Mouse (Mus musculus) cerebellum, adult 2 months (tissue): ENCODE measurements at regions not wholly inside any gene's neighbourhood (a gene's known extent, or its start where the extent isn't known, plus 50 kb on each side); places are given as distances from the start of the nearest gene placed in this dataset.

Source experiments
- DNase-seq, 2 experiments: peaks; one replicate each; pipeline ENCODE4 v3.0.0; 2021
- H3K27ac ChIP-seq: fragments of 200-500 bp; 2 replicates; pipeline ENCODE4 v1.5.1; 2012; ENCODE audit warnings: low read length, control low read depth, inconsistent platforms; ENCODE audit not compliant: insufficient read depth
- H3K27me3 ChIP-seq: fragments of 200-500 bp; 2 replicates; pipeline ENCODE4 v1.6.1; 2012; ENCODE audit warnings: inconsistent platforms, mild to moderate bottlenecking, low read length, moderate library complexity; ENCODE audit not compliant: control insufficient read depth, insufficient read depth
- H3K4me1 ChIP-seq: fragments of 200-500 bp; 2 replicates; pipeline ENCODE4 v1.6.1; 2011; ENCODE audit warnings: low read length; ENCODE audit not compliant: control insufficient read depth, insufficient read depth
- H3K4me3 ChIP-seq: fragments of 200-500 bp; replicated peaks from 2 replicates; pipeline ENCODE3; 2011; ENCODE audit warnings: mild to moderate bottlenecking, low read depth, low read length, control low read depth; ENCODE audit not compliant: insufficient read depth
- CTCF ChIP-seq: fragments of 200-500 bp; IDR thresholded peaks from 2 replicates; pipeline ENCODE4 v1.5.1; 2011; ENCODE audit warnings: low read depth, mild to moderate bottlenecking, control low read depth, low read length, moderate library complexity, borderline replicate concordance; ENCODE audit not compliant: insufficient read depth
- POLR2A ChIP-seq: fragments of 200-500 bp; IDR thresholded peaks from 2 replicates; pipeline ENCODE4 v1.6.1; 2011; ENCODE audit warnings: low read length, control low read depth, borderline replicate concordance; ENCODE audit not compliant: insufficient read depth
- WGBS: fragments of 180-500 bp; shearing (Covaris S2); methylation state at CpG from one replicate; pipeline ENCODE4 v1.1.7; 2018; 5-methylcytosine and 5-hydroxymethylcytosine counted together

DNA sequence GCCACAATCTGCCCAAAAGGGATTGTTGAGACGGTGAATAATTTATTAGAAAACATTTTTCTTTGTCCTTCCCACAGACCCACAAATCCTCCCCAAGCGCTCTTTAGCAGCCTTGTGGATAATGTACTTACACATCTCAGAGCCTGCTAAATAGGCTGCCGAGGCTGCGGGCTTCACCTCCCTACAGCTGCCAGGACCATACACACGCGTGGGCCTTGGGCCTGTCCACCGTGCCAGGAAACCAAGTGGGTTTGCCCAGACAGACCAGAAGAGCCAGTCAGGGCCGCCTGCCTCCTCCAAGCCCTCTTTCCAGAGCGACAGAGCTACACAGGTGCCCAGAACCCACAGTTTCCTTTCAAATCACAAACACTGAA, 150.0 kb downstream of the Gm12689 start:
- 55% methylated on average over 9 of the region's 9 CpGs for WGBS
- H3K27me3 ChIP-seq, result no peaks in the 10 kb centered on the region
- no peak overlapping the region for H3K27ac ChIP-seq
- no peak for DNase-seq
- no peaks in the 10 kb centered on the region for H3K4me1 ChIP-seq
- no peak overlapping the region for H3K4me3 ChIP-seq
- TF ChIP-seq POLR2A (no peak), CTCF (no peak)

DNA sequence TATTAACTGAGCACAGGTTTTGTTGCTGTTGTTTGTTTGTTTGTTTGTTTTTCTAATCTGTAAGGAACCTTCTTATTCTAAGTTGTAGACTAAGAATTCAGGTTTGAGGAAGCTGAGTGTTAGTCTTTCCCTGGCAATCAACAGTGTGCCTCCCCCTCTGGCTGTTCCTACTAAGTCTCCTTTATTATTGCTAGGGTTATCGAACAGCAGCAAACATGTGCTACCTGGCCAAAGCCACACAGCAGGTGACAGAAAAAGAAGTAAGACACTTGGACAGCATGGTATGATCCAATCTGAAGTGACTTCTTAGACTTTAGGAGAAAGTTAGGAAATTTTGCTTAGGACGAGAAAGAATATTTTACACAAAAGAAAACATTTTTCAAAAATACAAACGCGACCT, 163.3 kb downstream of the Gm12689 start:
- H3K4me1 ChIP-seq, result no peaks in the 10 kb centered on the region
- H3K4me3 ChIP-seq, result no peak overlapping the region
- H3K27ac ChIP-seq, result no peak overlapping the region
- 49% methylated on average over 4 of the region's 4 CpGs for WGBS
- peaks cover 3% of the 10 kb centered on the region; the same call in 1 of the 2 replicates for H3K27me3 ChIP-seq
- TF ChIP-seq CTCF, result no peak
- TF ChIP-seq POLR2A, result no peak
- no peak for DNase-seq

DNA sequence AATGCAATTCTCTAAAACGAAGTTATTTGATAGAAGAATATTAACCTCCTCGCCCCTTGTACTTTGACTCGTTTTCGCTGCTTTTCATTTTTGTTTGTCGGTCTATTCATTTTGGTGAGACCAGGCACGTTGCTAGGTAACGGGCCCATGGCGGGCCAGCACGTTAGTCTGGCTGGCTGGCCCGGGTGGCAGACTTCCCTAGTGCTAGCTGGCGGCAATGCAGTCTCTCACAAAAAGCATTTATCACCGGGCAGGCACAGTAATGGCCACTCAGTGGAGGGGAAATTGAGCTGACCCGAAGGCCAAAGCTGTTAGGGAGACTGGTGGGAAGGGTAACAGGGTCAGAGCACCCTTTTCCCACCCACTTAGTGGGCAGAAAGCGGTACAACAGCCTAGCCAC, 163.7 kb downstream of the Gm12689 start:
- 3% methylated on average over 14 of the region's 14 CpGs for WGBS
- no peak overlapping the region for H3K4me3 ChIP-seq

DNA sequence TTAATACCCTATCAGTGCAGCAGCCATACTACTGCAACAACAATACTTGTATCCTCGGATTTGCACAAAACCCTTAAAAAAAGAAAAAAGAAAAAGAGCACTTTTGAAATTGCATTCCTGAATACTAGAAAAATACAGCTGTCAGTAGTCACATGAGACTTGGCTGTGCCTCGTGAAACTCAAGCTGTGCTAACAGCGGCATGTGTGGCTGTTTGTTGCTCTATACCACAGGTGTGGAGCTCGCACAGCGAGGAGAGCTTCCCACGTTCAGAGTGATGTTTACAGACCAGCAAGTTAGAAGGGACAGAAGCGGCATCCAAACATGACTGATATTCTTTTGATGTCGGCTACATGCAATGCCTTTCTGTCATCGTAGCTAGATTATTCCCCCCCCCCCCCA, 169.8 kb downstream of the Gm12689 start:
- peak in 1 of 2 experiments; percentile 2 for DNase-seq
- Histone ChIP-seq H3K27ac (no peak overlapping the region), H3K4me1 (no peaks in the 10 kb centered on the region), H3K27me3 (no peaks in the 10 kb centered on the region; the same call in 1 of the 2 replicates), H3K4me3 (no peak overlapping the region)
- TF ChIP-seq POLR2A, result no peak
- no peak for TF ChIP-seq CTCF
- 70% methylated on average over 9 of the region's 9 CpGs for WGBS

More for the DNA sequence above, 163.7 kb downstream of the Gm12689 start:
- Histone ChIP-seq H3K27ac (no peak overlapping the region), H3K4me1 (no peaks in the 10 kb centered on the region), H3K27me3 (peaks cover 3% of the 10 kb centered on the region; the same call in 1 of the 2 replicates)
- TF ChIP-seq CTCF (no peak), POLR2A (no peak)
- DNase-seq, result peak; percentile 38 to 46

DNA sequence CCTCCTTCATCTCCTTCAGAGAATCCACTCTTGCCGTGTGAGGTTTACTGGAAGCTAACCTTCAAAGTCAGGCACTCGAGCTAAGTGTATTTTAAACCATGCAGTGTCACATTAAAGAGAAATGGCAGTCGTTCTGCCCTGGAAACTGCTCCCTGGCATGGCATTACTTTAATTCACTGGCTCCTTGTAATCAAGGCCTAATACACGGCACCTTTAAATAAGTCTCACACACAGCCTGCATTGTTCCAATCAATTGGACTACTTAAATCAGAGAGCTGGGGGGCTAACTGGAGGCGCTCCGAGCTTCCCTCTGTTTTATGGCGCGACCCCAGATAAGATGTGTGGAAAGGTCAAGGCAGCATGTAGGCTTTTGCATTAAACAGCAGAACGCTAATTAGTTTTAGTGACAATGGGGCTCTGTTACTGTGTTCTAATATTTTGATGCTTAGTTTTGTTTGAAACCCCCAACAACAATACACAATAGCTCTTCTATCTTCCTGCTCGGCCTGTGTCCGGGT, 180.1 kb downstream of the Gm12689 start:
- WGBS, result 35% methylated on average over 11 of the region's 11 CpGs
- no peak for TF ChIP-seq POLR2A
- no peak for TF ChIP-seq CTCF
- Histone ChIP-seq H3K27ac (no peak overlapping the region; the same call in 1 of the 2 replicates), H3K27me3 (no peaks in the 10 kb centered on the region), H3K4me1 (no peaks in the 10 kb centered on the region), H3K4me3 (no peak overlapping the region)
- DNase-seq, result no peak

DNA sequence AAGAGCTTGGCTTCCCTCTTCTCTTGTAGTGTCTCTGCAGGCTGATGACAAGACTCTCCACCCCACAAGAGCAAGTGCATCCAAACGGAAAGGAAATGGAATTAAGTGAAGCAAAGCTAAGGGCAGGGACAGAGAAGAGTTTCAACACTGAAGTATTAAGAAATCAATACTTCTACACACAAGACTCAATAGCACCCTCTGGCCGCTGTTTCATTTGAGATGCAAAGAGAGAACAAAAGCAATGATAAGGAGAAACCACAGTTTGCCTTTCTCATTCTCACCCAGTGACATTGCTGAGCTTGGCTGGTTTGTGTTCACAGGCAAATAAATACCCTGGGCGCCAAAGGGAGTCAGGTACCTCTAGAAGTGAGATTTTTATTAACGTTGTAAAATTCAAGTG, 171.8 kb upstream of the Foxd3 start:
- Histone ChIP-seq H3K27me3 (no peaks in the 10 kb centered on the region), H3K4me3 (no peak overlapping the region), H3K4me1 (no peaks in the 10 kb centered on the region), H3K27ac (no peak overlapping the region)
- no peak for TF ChIP-seq CTCF
- TF ChIP-seq POLR2A, result no peak
- WGBS, result 61% methylated on average over 4 of the region's 4 CpGs
- no peak for DNase-seq

DNA sequence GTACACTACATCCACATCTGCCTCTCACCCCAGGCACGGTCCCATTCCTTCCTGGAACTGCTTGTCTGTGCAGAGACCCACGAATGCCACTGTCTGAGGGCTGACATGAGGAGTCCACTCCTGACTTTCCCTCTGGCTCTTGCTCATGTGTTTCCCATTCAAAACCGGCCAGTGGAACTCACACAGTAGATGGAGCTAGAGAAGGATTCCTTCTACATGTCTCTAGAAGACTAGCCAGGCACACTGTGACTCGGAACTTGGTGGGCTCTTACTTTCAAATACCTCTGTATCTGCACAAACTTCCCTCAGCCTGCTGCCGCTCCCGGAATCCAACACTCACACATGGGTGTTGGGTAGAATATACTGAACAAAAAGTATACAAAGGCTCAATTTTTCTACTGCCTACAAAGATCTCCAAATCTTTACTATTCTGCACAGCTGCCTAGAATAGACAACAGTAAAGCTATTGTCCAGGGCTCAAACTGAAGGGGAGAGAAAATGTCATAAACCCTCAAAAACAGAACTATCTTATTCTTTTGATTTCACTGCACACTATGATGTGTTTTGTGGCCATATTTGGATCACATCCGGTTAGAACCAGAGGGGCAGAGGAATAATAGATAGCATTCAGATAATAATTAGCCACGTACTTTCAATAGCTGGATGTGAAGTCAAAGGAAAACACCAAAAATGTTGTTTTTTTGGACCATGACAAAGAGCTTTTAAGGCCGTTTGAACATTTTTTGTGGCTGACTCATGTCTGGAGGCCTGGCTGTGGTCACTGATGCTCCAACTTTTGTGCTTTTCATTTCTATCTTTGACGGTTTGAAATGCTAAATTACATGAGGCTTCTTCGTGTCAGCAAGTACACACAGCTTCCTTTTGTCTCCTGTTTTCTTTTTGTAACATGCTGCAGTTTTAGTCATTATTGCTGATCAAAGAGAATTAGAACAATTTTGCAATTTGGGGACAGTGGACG, 164.3 kb upstream of the Foxd3 start:
- 75% methylated on average over 12 of the region's 12 CpGs for WGBS
- Histone ChIP-seq H3K27ac (peak overlapping the region; percentile 23; the same call in 1 of the 2 replicates), H3K4me1 (no peaks in the 10 kb centered on the region), H3K4me3 (no peak overlapping the region), H3K27me3 (no peaks in the 10 kb centered on the region)
- no peak for TF ChIP-seq CTCF
- no peak for TF ChIP-seq POLR2A
- no peak for DNase-seq

DNA sequence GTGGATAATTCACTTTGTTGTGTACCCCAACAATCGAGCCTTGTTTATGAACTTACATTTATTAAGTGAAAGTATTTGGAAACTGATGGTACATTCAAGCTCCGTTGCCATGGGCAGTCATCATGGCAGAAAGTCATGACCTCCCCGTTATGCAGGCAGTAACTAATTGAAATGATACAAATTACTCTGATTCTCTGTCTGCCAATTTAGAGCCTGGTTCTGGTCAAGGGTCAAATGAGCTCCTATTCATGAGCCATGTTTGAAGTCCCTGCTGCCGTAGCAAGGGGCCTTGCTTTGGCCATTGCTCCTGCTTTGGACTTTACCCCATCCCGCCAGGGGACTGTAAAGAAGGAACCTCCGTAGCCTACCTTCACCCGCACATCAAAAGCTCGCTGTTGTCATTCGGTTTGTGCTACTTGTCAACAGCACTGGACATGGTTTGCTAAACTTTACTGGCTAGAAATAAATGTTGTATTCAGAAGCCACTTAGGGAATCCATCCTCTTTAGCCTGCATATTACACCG, 152.8 kb upstream of the Foxd3 start:
- WGBS, result 26% methylated on average over 10 of the region's 10 CpGs

More for the DNA sequence above, 152.8 kb upstream of the Foxd3 start:
- peak in 1 of 2 experiments; percentile 11 for DNase-seq
- TF ChIP-seq POLR2A (no peak), CTCF (no peak)
- Histone ChIP-seq H3K4me3 (no peak overlapping the region), H3K27me3 (peaks cover 1% of the 10 kb centered on the region; the same call in 1 of the 2 replicates), H3K4me1 (no peaks in the 10 kb centered on the region), H3K27ac (no peak overlapping the region)
